Mouse (Mus musculus): ENCODE results near the gene Arhgap22.

Gene Arhgap22

GRCm38 (mm10) chr14:33278374-33278773 is 64.5 kb downstream of the Arhgap22 start:
- no peak for DNase-seq (ENCODE audit: low read depth, low spot score)

DNA sequence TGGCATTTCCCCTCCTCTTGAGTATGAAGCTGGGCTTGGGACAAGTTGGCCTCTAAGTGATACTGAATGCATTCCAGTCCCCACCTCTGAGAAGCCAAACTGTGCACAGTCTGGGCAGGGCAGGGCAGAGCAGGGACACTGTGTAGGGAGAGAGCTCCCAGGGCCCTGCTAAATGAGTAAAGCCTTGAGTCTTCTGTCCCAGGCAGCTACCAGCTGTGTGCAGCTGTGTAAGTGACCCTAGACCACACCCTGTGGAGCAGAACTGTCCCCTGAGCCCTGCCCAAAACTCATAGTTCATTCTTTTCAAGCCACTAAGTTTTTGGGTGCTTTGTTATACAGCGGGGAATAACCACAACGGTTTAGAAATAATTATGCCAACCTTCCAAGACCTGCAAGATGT is 67.1 kb downstream of the Arhgap22 start:
- no peak for DNase-seq (ENCODE audit: low read depth, low spot score)

- DNase-seq (ENCODE audit: low read depth, low spot score): no peak
Observed at GRCm38 (mm10) chr14:33282447-33282846, 68.6 kb downstream of the Arhgap22 start.

DNA sequence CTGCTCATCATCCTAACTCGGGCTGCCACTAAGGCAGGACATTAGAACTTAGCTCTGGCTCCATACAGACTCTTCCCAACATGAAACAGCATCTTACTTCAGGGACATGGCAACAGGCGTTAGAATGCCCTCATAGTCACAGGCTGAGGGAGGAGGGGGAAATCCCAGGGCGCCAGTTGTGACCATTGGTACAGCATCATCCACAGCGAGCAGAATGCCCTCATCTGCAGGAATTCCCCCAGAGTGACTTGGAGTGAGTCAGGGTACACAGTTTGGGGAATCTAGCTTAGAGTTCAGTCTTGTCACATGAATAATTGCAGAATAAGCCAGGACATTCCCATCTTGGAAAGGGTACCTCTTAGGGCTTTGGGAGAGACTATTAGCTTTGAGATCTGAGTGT is 74.1 kb downstream of the Arhgap22 start:
- DNase-seq (ENCODE audit: low read depth, low spot score): no peak

GRCm38 (mm10) chr14:33290038-33290437 is 76.2 kb downstream of the Arhgap22 start:
- no peak for DNase-seq (ENCODE audit: low read depth, low spot score)

- no peak for DNase-seq (ENCODE audit: low read depth, low spot score)
Observed at GRCm38 (mm10) chr14:33294488-33294887, 80.7 kb downstream of the Arhgap22 start.

GRCm38 (mm10) chr14:33296698-33297341 is 83.0 kb downstream of the Arhgap22 start:
- no peak for DNase-seq (ENCODE audit: low read depth, low spot score)

GRCm38 (mm10) chr14:33300591-33300990 is 86.8 kb downstream of the Arhgap22 start:
- no peak for DNase-seq (ENCODE audit: low read depth, low spot score)

GRCm38 (mm10) chr14:33303348-33303819 is 89.6 kb downstream of the Arhgap22 start:
- peak; percentile 38 for DNase-seq (ENCODE audit: low read depth, low spot score)

- DNase-seq (ENCODE audit: low read depth, low spot score): no peak
Observed at GRCm38 (mm10) chr14:33305645-33306281, 91.9 kb downstream of the Arhgap22 start.

GRCm38 (mm10) chr14:33310719-33311118 is 96.9 kb downstream of the Arhgap22 start:
- DNase-seq (ENCODE audit: low read depth, low spot score): no peak

DNA sequence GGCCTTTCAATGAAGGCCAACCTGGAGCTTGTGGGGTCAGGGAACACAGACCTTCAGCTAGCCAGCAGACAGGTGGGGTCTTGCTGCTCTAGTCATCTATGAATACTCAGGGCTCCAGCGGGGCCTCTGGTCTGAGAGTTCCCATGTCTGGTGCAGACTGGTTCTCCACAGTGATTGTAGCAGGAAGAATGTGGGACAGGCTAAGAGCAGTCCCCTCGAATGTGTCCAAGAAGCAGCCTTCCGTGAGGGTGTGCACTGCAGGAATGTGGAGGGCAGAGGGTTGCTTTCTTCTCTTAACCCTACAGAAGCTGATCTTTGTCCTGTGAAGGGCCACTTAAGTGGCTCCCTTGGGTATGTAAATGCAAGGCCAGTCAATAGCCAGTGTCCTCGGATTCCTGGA is 98.5 kb downstream of the Arhgap22 start:
- DNase-seq (ENCODE audit: low read depth, low spot score): no peak

DNA sequence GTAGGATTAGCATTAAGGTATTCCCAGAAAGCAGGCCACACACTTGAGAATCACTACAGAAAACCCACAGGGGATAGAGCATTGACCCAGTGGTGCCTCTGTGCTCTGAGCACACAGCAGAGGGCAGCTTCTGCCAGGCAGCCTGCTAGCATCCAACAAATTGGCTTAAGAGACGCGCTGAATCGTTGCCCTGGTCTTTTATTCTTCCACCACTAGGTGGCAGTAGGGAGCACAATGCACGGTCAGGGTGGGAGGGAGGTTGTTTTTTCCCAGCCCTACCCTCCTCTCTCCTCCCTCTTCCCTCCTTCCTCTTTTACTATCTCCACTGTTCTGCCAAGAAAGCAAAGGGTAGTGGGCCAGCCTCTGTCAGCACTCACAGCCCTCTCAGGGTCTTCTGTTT is 99.8 kb downstream of the Arhgap22 start:
- DNase-seq (ENCODE audit: low read depth, low spot score): peak; percentile 24

DNA sequence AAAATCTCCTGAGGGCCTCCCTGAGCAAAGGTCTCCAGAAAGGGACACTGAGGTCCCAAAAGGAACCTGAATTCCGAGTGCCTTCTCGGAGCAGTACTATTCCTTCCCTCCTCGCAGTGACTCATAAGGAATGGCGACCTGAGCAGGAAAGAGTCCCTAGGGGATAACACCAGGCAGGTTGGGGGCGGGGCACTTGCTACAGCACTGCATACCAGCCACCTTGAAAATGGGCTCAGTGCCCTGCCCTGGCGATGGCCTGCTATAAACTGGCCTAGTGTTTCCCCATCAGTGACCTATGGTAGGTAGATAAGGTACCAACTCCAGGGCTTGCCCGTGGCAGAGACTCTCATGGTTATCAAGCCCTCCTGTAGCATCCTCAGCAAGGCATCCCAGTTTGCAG is 100.3 kb downstream of the Arhgap22 start:
- no peak for DNase-seq (ENCODE audit: low read depth, low spot score)

DNA sequence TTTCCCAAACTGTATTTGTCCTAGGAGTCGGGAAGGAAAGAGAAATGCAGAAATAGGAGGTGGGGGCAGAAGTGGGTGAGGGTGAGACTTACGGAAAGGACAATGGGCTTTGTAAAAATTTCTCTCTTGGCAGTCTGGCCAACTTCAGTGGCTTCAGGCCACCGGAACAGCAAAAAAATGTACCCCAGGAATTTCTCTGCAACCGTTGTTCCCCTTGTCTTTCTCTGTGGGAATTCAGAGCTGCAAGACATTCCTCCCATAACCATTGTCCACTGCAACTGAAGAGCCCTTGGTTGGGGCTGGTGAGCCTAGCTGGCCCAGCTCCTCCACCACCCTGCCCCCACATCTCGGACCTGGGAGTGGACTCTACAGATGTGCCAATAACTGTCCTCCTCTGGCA is 101.3 kb downstream of the Arhgap22 start:
- DNase-seq (ENCODE audit: low read depth, low spot score): no peak

DNA sequence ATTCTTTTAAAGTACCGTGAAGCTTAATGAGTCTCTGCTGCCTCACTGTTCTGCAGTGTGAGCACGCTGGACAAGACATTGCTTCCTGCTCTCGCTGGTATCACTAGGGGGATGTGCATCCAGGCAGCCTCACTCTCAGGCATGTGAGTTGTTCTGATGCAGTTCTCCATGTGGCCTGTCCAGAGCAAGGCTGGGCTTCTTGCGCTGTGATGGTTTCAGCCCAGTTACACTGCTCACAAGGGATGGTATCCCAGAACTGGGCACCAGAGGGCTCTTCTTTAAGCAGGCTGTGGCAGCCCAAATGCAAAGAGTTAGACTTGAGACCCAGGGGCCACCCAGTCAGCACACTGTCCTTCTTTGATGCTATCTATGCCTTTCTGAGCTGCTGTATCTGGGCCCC is 101.9 kb downstream of the Arhgap22 start:
- no peak for DNase-seq (ENCODE audit: low read depth, low spot score)

- DNase-seq (ENCODE audit: low read depth, low spot score): no peak
Observed at GRCm38 (mm10) chr14:33317946-33318345, 104.1 kb downstream of the Arhgap22 start.

GRCm38 (mm10) chr14:33319541-33320521 is 106.0 kb downstream of the Arhgap22 start:
- no peak for DNase-seq (ENCODE audit: low read depth, low spot score)

DNA sequence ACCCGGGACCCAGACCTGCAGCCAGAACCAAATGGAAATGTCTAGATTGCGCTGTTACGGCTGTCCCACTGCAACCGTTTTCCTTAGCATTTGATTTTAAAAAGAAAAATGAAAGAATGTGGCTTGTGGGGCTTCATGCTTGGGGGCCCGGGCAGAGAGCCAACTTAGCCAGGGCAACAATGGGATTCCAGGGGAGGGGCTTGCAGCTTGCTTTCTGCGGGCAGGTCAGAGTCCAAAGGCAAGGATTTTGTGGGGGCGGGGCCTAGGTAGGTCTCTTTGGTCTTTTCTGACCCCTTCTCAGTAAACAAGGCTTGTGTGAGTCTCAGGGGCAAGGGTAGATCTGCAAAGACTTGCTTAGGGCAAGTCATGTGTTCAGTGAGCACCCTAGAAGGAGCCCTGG is 107.0 kb downstream of the Arhgap22 start:
- no peak for DNase-seq (ENCODE audit: low read depth, low spot score)

DNA sequence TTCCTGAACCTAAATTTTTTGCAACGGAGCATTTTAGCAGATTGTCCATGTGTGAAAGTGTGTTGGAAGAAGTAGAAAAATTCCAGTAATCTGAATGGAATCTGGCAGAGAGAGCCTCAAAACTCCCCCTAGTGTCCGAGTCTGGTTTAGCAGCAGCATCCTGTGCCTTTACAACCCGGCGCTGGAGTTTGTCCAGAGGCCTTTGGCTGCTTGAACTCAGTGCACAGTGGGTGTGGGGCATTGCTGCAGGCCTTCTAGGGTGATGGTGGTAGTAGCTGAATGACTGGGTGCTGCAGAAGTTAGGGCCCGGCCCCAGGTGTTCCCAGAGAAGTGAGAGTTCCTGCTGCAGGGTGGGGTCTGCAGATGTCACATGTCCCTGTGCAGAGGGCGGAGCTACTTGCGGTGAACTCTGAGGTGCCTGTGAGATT is 108.8 kb downstream of the Arhgap22 start:
- no peak for DNase-seq (ENCODE audit: low read depth, low spot score)

GRCm38 (mm10) chr14:33324556-33324955 is 110.7 kb downstream of the Arhgap22 start:
- no peak for DNase-seq (ENCODE audit: low read depth, low spot score)

DNA sequence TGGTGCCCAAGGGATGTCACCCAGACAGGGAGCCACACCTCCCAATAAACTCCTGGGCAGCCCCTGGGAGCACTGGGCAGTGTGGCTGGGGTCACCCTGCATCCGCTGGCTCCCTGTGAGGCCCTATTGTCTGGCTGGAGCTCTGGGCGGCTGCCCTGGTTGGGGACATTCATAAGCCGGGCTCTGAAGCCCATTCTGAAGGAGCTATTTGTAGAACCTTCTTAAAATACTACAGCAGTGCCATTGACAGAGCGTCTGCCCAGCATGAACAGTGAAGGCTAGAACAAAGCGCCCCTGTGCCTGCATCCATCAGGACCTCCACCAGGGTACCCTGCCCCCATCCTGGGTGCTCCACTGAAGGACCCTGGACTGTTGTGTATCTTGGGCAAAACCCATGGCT is 114.5 kb downstream of the Arhgap22 start:
- no peak for DNase-seq (ENCODE audit: low read depth, low spot score)
